Mouse (Mus musculus) small intestine, adult 2 months (tissue): Measurements from ENCODE around the gene Prss38.

Source experiments
- CTCF ChIP-seq: fragments of 200-500 bp; IDR thresholded peaks from 2 replicates; pipeline ENCODE4 v1.5.1; 2012; ENCODE audit warnings: low read depth, mild to moderate bottlenecking, control low read depth, inconsistent platforms, low read length, moderate library complexity, mixed read lengths; ENCODE audit not compliant: insufficient replicate concordance, insufficient read length; ENCODE audit errors: extremely low read depth
- POLR2A ChIP-seq: fragments of 200-500 bp; IDR thresholded peaks from 2 replicates; pipeline ENCODE4 v1.6.1; 2012; ENCODE audit warnings: low read depth, mild to moderate bottlenecking, control low read depth, inconsistent platforms, low read length, moderate library complexity

- TF ChIP-seq POLR2A (no peak), CTCF (no peak)
Observed at GRCm38 (mm10) chr11:59364417-59364816, 11.0 kb downstream of the Prss38 start.
